Mouse (Mus musculus): ENCODE measurements around the gene Ptgs1.

Gene Ptgs1

GRCm38 (mm10) chr2:36215203-36215739 lies 15.0 kb upstream of the Ptgs1 start:
- DNase-seq, result no peak

GRCm38 (mm10) chr2:36216546-36216945 lies 13.7 kb upstream of the Ptgs1 start:
- DNase-seq, result no peak

- no peak for DNase-seq
Observed at GRCm38 (mm10) chr2:36216953-36217573, 13.2 kb upstream of the Ptgs1 start.

- DNase-seq, result no peak
Observed at GRCm38 (mm10) chr2:36217692-36218233, 12.5 kb upstream of the Ptgs1 start.

- DNase-seq, result no peak
Observed at GRCm38 (mm10) chr2:36220106-36220505, 10.1 kb upstream of the Ptgs1 start.

GRCm38 (mm10) chr2:36220891-36221290 lies 9.3 kb upstream of the Ptgs1 start:
- no peak for DNase-seq

- no peak for DNase-seq
Observed at GRCm38 (mm10) chr2:36222168-36222848, 7.9 kb upstream of the Ptgs1 start.

GRCm38 (mm10) chr2:36223436-36223835 lies 6.8 kb upstream of the Ptgs1 start:
- DNase-seq, result no peak

GRCm38 (mm10) chr2:36224153-36224552 lies 6.1 kb upstream of the Ptgs1 start:
- no peak for DNase-seq

GRCm38 (mm10) chr2:36224599-36224998 lies 5.6 kb upstream of the Ptgs1 start:
- DNase-seq, result no peak

- DNase-seq, result no peak
Observed at GRCm38 (mm10) chr2:36230967-36231366, 741 bp downstream of the Ptgs1 start.

GRCm38 (mm10) chr2:36234526-36235368 lies 4.5 kb downstream of the Ptgs1 start:
- no peak for DNase-seq

GRCm38 (mm10) chr2:36235917-36236316 lies 5.7 kb downstream of the Ptgs1 start:
- DNase-seq, result no peak

GRCm38 (mm10) chr2:36236889-36237288 lies 6.7 kb downstream of the Ptgs1 start:
- no peak for DNase-seq

- no peak for DNase-seq
Observed at GRCm38 (mm10) chr2:36237557-36237956, 7.3 kb downstream of the Ptgs1 start.

- DNase-seq, result no peak
Observed at GRCm38 (mm10) chr2:36238467-36238866, 8.2 kb downstream of the Ptgs1 start.

- DNase-seq, result no peak
Observed at GRCm38 (mm10) chr2:36238951-36239350, 8.7 kb downstream of the Ptgs1 start.

GRCm38 (mm10) chr2:36242514-36242913 lies 12.3 kb downstream of the Ptgs1 start:
- no peak for DNase-seq

GRCm38 (mm10) chr2:36243296-36243891 lies 13.2 kb downstream of the Ptgs1 start:
- no peak for DNase-seq

GRCm38 (mm10) chr2:36243892-36244309 lies 13.7 kb downstream of the Ptgs1 start:
- no peak for DNase-seq

GRCm38 (mm10) chr2:36244705-36245104 lies 14.5 kb downstream of the Ptgs1 start:
- DNase-seq, result no peak

- no peak for DNase-seq
Observed at GRCm38 (mm10) chr2:36247964-36248363, 17.7 kb downstream of the Ptgs1 start.

GRCm38 (mm10) chr2:36251156-36251555 lies 20.9 kb downstream of the Ptgs1 start:
- no peak for DNase-seq
